7 mouse cellular contexts compared by ENCODE assay signal in the genomic region with DNA sequence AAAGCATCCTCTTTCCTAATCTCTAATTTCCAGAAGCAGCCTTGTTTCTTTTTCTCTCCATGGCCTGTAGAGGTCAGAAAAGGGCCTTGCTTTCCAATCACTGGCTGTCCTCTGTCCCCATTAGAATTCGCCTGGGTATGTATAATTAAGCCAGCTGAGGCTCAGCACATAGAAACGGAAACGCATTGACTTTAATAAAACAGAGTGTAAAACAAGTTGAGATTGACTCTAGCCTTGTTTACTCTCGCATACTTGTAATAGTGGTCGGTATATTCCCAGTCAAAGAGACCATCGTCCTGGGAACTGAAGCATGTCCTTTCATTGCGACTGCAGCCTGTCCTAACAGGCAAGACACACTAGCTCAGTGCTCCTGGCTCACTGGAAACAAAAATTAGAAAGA.
A peak's percentile ranks its signal among the peaks of the same experiment; 100 is the strongest.
DNase-seq lines count a peak whose midpoint lies in the region; ATAC-seq and TF ChIP-seq lines count a peak whose summit lies in the region.

No protein-coding gene starts in this region.

- no peaks in the 10 kb centered on the region for H3K9me3 ChIP-seq in limb, embryonic 14.5 days (ENCODE audit: control insufficient read depth, low read length)
- H3K9me3 ChIP-seq in limb, embryonic 10.5 days (replicated peaks): no peaks in the 10 kb centered on the region
- no peaks in the 10 kb centered on the region for H3K9me3 ChIP-seq in midbrain, embryonic 14.5 days (ENCODE audit: control insufficient read depth, low read length)

- H3K27ac ChIP-seq in limb, embryonic 14.5 days (replicated peaks; ENCODE audit: low read depth, low read length): no peak overlapping the region
- no peak overlapping the region for H3K27ac ChIP-seq in limb, embryonic 10.5 days
- H3K27ac ChIP-seq in midbrain, embryonic 14.5 days (replicated peaks; ENCODE audit: low read depth, low read length): no peak overlapping the region

- no peak overlapping the region for H3K4me3 ChIP-seq in limb, embryonic 14.5 days (replicated peaks; ENCODE audit: low read length)
- no peak overlapping the region for H3K4me3 ChIP-seq in limb, embryonic 10.5 days
- H3K4me3 ChIP-seq in midbrain, embryonic 14.5 days (replicated peaks; ENCODE audit: low read depth, low read length): no peak overlapping the region

- no peaks in the 10 kb centered on the region for H3K27me3 ChIP-seq in limb, embryonic 14.5 days (ENCODE audit: control insufficient read depth, insufficient read depth, low read length)
- no peaks in the 10 kb centered on the region for H3K27me3 ChIP-seq in limb, embryonic 10.5 days (ENCODE audit: low read depth, poor library complexity, severe bottlenecking)
- no peaks in the 10 kb centered on the region for H3K27me3 ChIP-seq in midbrain, embryonic 14.5 days (ENCODE audit: control insufficient read depth, insufficient read depth, low read length)

- peak; percentile 17 for DNase-seq in limb, embryonic 14.5 days (ENCODE audit: low spot score)
- DNase-seq in limb, embryonic 10.5 days (ENCODE audit: low spot score): no peak
- peak; percentile 34 for DNase-seq in cerebellum, adult 9-10 months
- peak; percentile 80 for DNase-seq in midbrain, embryonic 14.5 days
- DNase-seq in adrenal gland, postnatal 4 days (ENCODE audit: low spot score in 2 of 2): no peak

- H3K4me2 ChIP-seq in limb, embryonic 14.5 days (replicated peaks; ENCODE audit: low read depth, low read length, severe bottlenecking): no peak overlapping the region
- H3K4me2 ChIP-seq in midbrain, embryonic 14.5 days (ENCODE audit: low read length): peak overlapping the region; percentile 39

- TF ChIP-seq POLR2A in limb, embryonic 14.5 days (IDR thresholded peaks at IDR 0.05; ENCODE audit: borderline replicate concordance, extremely low read depth, insufficient read depth, insufficient read length): no peak

- WGBS in limb, embryonic 14.5 days: 25% methylated on average over 7 of the region's 7 CpGs
- 43% methylated on average over 7 of the region's 7 CpGs for WGBS in limb, embryonic 10.5 days
- 14% methylated on average over 7 of the region's 7 CpGs for WGBS in midbrain, embryonic 14.5 days

- H3K36me3 ChIP-seq in limb, embryonic 14.5 days (ENCODE audit: control insufficient read depth, insufficient read depth, low read length): no peaks in the 10 kb centered on the region
- no peaks in the 10 kb centered on the region for H3K36me3 ChIP-seq in limb, embryonic 10.5 days
- no peaks in the 10 kb centered on the region for H3K36me3 ChIP-seq in midbrain, embryonic 14.5 days (ENCODE audit: control insufficient read depth, insufficient read depth, low read length)

- no peaks in the 10 kb centered on the region for H3K4me1 ChIP-seq in limb, embryonic 14.5 days (ENCODE audit: control insufficient read depth, insufficient read depth, low read length)
- 0 out of 2 replicates have a peak, but pooled peaks cover 2% of the 10 kb centered on the region for H3K4me1 ChIP-seq in limb, embryonic 10.5 days
- H3K4me1 ChIP-seq in midbrain, embryonic 14.5 days (ENCODE audit: control insufficient read depth, insufficient read depth, low read length): no peaks in the 10 kb centered on the region

- no peak overlapping the region for H3K9ac ChIP-seq in limb, embryonic 14.5 days (ENCODE audit: low read depth, low read length, severe bottlenecking)
- H3K9ac ChIP-seq in midbrain, embryonic 14.5 days (replicated peaks; ENCODE audit: low read length): no peak overlapping the region

- ATAC-seq in limb, embryonic 14.5 days (ENCODE audit: low FRiP score, low read depth): no peak
- peak; percentile 60 to 69 for ATAC-seq in hematopoietic stem cell, adult 5-6 weeks (replicated peaks in 1 of 2; ENCODE audit: insufficient read depth in 1 of 2, low FRiP score in 2 of 2, low TSS enrichment in 1 of 2, low read depth in 1 of 2, poor library complexity in 2 of 2, severe bottlenecking in 2 of 2)
- ATAC-seq in midbrain, embryonic 14.5 days (ENCODE audit: low FRiP score, low TSS enrichment): peak; percentile 48; the same call in 1 of the 2 replicates
- no peak for ATAC-seq in erythroblast, adult 5-6 weeks (replicated peaks; ENCODE audit: low FRiP score, poor library complexity, severe bottlenecking)

Comparison
In these comparisons a context has a peak if more than half of its experiments do, and no peak if none do; other contexts are left out.
1. DNase-seq: peak in limb, embryonic 14.5 days (single experiment), cerebellum, adult 9-10 months (single experiment) and midbrain, embryonic 14.5 days (single experiment); none in limb, embryonic 10.5 days (single experiment) and adrenal gland, postnatal 4 days (0 of 2).
2. ATAC-seq: peak in hematopoietic stem cell, adult 5-6 weeks (2 of 2) and midbrain, embryonic 14.5 days (single experiment); none in limb, embryonic 14.5 days (single experiment) and erythroblast, adult 5-6 weeks (single experiment).